Mouse (Mus musculus) heart, embryonic 16.5 days (tissue): ENCODE measurements around the gene Lama1. TPM values are rescaled to one million over a fixed set of nuclear protein-coding genes. Genes with fewer than 3 reads are reported as not detected.

ENCODE experiments used
- ATAC-seq: fragments of 200-750 bp; cut with Nextera tagmentation; replicated peaks from 2 replicates; pipeline ENCODE4 v1.8.0; 2017; ENCODE audit warnings: moderate number of reproducible peaks; ENCODE audit not compliant: insufficient read depth, low FRiP score; ENCODE audit errors: extremely low read depth
- H3K27ac ChIP-seq: fragments of 300-500 bp; sonication (generic); 2 replicates; pipeline ENCODE4 v1.5.1; 2014; ENCODE audit warnings: mild to moderate bottlenecking, low read length, control low read depth, moderate library complexity
- H3K27me3 ChIP-seq: fragments of 300-500 bp; sonication (generic); 2 replicates; pipeline ENCODE4 v1.6.1; 2014; ENCODE audit warnings: low read length, mixed read lengths; ENCODE audit not compliant: control insufficient read depth, insufficient read depth
- H3K36me3 ChIP-seq: fragments of 300-500 bp; sonication (generic); 2 replicates; pipeline ENCODE4 v1.6.1; 2014; ENCODE audit not compliant: control insufficient read depth, insufficient read depth
- H3K4me1 ChIP-seq: fragments of 300-500 bp; sonication (generic); 2 replicates; pipeline ENCODE4 v1.6.1; 2014; ENCODE audit warnings: low read length, mixed read lengths; ENCODE audit not compliant: control insufficient read depth, insufficient read depth
- H3K4me2 ChIP-seq: fragments of 300-500 bp; sonication (generic); 2 replicates; pipeline ENCODE4 v1.6.1; 2014; ENCODE audit warnings: low read depth, mild to moderate bottlenecking, control low read depth, low read length
- H3K4me3 ChIP-seq: fragments of 300-500 bp; sonication (generic); 2 replicates; pipeline ENCODE4 v1.5.1; 2014; ENCODE audit warnings: mild to moderate bottlenecking, control low read depth, low read length
- H3K9ac ChIP-seq: fragments of 300-500 bp; sonication (generic); 2 replicates; pipeline ENCODE4 v1.6.1; 2014; ENCODE audit warnings: low read length, control low read depth
- H3K9me3 ChIP-seq: fragments of 300-500 bp; sonication (generic); replicated peaks from 2 replicates; pipeline ENCODE4 v1.6.1; 2016; ENCODE audit warnings: low read length; ENCODE audit not compliant: control insufficient read depth
- WGBS: fragments of 180-500 bp; shearing (Covaris S2); extraction: QIAGEN DNeasy Blood & Tissue Kit; methylation state at CpG from one replicate; pipeline ENCODE4 v1.1.7; 2014; 5-methylcytosine and 5-hydroxymethylcytosine counted together
- polyA plus RNA-seq: library from polyadenylated mRNA; unstranded; fragments of >200 nt; fragmentation: Nextera tagmentation; extraction: Ambion mirVana; gene quantifications from 2 replicates; pipeline ENCODE4 v1.2.1, GENCODE M21; 2015

The Lama1 gene
- polyA plus RNA-seq, 1 experiment from 2014 or later: 0.54 TPM

- H3K36me3 ChIP-seq: no peaks in the 10 kb centered on the region
- H3K4me2 ChIP-seq: no peak overlapping the region
- no peaks in the 10 kb centered on the region for H3K4me1 ChIP-seq
- H3K27me3 ChIP-seq: no peaks in the 10 kb centered on the region
- no peak overlapping the region for H3K27ac ChIP-seq
- no peaks in the 10 kb centered on the region for H3K9me3 ChIP-seq
- H3K4me3 ChIP-seq: no peak overlapping the region
- no peak for ATAC-seq
- WGBS: 61% methylated on average over 4 of the region's 4 CpGs
- no peak overlapping the region for H3K9ac ChIP-seq
Observed at GRCm38 (mm10) chr17:67690689-67691088, 6.4 kb upstream of the Lama1 start.

DNA sequence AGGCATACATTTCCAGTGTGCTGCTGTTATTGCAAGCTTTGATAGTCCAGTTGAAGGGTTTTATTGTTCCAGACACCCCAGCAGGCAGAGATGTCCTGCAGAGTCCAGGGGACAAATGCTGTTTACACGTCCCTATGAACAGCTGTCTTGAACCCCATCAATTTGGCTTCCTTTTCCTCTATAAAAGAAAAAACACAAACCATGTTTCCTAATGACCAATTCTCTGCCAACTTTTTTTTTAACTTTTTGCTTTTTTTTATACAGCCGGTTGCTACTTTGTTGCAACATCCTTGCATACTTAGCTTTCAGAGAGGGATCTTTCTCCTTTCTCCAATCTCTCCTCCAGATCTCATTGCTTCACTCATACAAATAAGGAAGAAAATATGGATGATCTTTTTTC is 4.4 kb upstream of the Lama1 start:
- 55% methylated on average over 2 of the region's 2 CpGs for WGBS
- peaks cover under 1% of the 10 kb centered on the region; the same call in 1 of the 2 replicates for H3K4me1 ChIP-seq
- no peak overlapping the region for H3K27ac ChIP-seq
- H3K36me3 ChIP-seq: no peaks in the 10 kb centered on the region
- H3K9ac ChIP-seq: no peak overlapping the region
- no peak overlapping the region for H3K4me2 ChIP-seq
- no peak for ATAC-seq
- no peak overlapping the region for H3K4me3 ChIP-seq
- H3K27me3 ChIP-seq: no peaks in the 10 kb centered on the region
- H3K9me3 ChIP-seq: no peaks in the 10 kb centered on the region

DNA sequence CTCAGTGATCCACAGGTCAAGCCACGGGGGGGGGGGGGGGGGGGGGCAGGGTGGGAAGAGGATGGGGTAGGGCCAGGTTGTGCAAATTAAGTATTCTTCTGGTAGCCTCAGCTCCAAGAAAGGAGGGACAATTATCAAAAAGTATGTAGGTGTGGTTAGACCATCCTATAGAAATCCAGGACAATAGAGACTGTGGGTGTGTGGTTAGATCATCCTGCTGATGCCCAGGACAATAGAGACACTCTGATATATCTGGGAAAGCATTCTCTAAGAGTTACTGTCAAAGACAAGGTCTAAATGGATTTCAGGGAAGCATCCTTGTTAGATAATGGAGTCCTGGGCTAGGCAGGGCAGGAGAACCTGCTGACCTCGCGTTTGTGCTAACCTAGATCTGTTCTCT is 3.2 kb upstream of the Lama1 start:
- no peak overlapping the region for H3K9ac ChIP-seq
- H3K4me1 ChIP-seq: peaks cover 4% of the 10 kb centered on the region; the same call in 1 of the 2 replicates
- 71% methylated on average over 2 of the region's 3 CpGs for WGBS
- no peak overlapping the region for H3K4me3 ChIP-seq
- no peaks in the 10 kb centered on the region for H3K9me3 ChIP-seq
- no peak overlapping the region for H3K4me2 ChIP-seq
- no peaks in the 10 kb centered on the region for H3K36me3 ChIP-seq
- no peaks in the 10 kb centered on the region; the same call in 1 of the 2 replicates for H3K27me3 ChIP-seq
- H3K27ac ChIP-seq: no peak overlapping the region
- ATAC-seq: no peak

GRCm38 (mm10) chr17:67697461-67697891 is 417 bp downstream of the Lama1 start:
- Histone ChIP-seq H3K36me3 (no peaks in the 10 kb centered on the region), H3K9me3 (no peaks in the 10 kb centered on the region), H3K4me2 (peak overlapping the region; percentile 98), H3K4me3 (peak overlapping the region; percentile 69), H3K9ac (peak overlapping the region; percentile 73), H3K4me1 (peaks cover 4% of the 10 kb centered on the region; the same call in 1 of the 2 replicates), H3K27me3 (peaks cover 11% of the 10 kb centered on the region), H3K27ac (no peak overlapping the region)
- ATAC-seq: peak; percentile 71
- under 1% methylated on average over 32 of the region's 32 CpGs for WGBS

DNA sequence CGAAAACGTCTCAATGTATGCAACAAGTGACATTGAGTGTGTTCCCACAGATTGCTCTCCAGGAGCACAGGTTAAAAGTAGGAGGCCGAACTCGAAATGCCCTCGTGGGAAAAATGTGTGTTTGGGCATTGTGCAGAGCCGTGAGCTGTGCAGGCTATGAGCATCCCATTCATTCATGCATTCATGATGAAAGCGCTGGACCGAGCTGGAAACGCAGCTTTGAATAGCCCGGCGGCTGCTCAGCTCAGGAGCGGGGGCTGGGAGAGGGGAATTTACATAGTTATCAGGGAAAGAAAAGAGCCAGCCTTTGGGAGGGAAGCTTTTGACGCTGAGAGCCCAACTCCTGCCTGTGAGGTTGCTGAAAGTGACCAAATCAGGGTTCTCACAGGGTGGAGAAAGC is 1.2 kb downstream of the Lama1 start:
- H3K4me1 ChIP-seq: peaks cover 4% of the 10 kb centered on the region; the same call in 1 of the 2 replicates
- no peaks in the 10 kb centered on the region for H3K9me3 ChIP-seq
- no peak for ATAC-seq
- peak overlapping the region; percentile 98; the same call in 1 of the 2 replicates for H3K4me2 ChIP-seq
- WGBS: 4% methylated on average over 13 of the region's 13 CpGs
- H3K27ac ChIP-seq: no peak overlapping the region
- H3K4me3 ChIP-seq: no peak overlapping the region
- H3K36me3 ChIP-seq: no peaks in the 10 kb centered on the region
- no peak overlapping the region for H3K9ac ChIP-seq
- H3K27me3 ChIP-seq: peaks cover 11% of the 10 kb centered on the region

DNA sequence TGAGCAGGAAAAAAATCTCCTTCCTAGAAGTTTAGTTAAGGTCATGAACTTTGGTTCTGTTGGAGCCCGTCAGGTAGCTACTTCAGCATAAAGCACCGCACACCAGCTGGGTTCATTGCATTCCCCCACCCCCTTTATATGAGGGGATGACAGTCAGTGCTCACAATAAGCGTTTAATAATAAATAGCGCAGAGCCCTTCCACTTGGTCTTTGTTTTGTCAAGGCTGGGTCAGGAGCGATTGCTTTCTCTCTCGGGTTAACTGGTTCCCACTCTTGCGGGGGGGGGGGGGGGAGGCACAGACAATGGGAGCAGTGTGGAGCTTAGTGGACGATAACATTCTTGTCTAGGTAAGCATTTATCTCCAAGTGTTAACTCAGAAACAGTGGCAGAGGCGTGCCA is 4.7 kb downstream of the Lama1 start:
- Histone ChIP-seq H3K27me3 (peaks cover 11% of the 10 kb centered on the region), H3K9ac (no peak overlapping the region), H3K4me3 (no peak overlapping the region), H3K36me3 (no peaks in the 10 kb centered on the region), H3K9me3 (no peaks in the 10 kb centered on the region), H3K4me1 (peaks cover 4% of the 10 kb centered on the region; the same call in 1 of the 2 replicates), H3K27ac (no peak overlapping the region), H3K4me2 (no peak overlapping the region)
- no peak for ATAC-seq
- 41% methylated on average over 9 of the region's 9 CpGs for WGBS

- Histone ChIP-seq H3K27me3 (peaks cover 11% of the 10 kb centered on the region), H3K9ac (no peak overlapping the region), H3K4me3 (no peak overlapping the region), H3K36me3 (no peaks in the 10 kb centered on the region), H3K9me3 (no peaks in the 10 kb centered on the region), H3K4me2 (no peak overlapping the region), H3K27ac (no peak overlapping the region), H3K4me1 (peaks cover under 1% of the 10 kb centered on the region; the same call in 1 of the 2 replicates)
- no peak for ATAC-seq
- 46% methylated on average over 3 of the region's 3 CpGs for WGBS
Observed at GRCm38 (mm10) chr17:67702941-67703340, 5.9 kb downstream of the Lama1 start.

DNA sequence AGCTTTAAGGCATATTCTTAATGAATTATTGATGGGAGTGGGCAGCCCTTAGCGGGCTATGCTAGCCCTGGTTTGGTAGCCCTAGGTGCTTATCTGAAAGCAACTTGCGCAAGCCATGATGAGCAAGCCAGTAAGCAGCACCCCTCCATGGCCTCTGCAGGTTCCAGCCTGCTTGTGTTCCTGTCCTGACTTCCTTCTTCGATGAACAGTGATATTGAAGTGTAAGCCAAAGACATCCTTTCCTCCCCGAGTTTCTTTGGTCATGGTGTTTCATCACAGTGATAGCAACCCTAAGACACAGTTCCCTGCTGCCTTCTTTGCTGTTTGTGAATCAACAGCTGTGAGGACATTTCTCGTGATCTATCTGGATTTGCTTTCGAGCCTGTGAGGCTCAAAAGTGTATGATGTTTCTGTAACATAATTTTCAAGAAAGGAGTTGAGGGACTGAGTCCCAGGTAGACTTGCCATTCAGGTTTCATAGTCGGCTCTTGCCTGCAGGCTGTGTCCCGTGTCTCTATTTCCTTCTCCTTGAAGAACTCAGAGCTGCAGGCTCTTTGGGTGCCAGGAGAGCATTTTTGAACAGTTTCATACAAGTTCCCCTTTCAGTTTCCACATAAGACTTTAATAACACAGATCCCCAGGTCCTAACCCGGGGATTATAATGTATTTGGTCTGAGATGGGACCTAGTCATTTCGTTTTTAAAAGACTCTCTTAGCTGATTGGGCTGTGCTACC is 8.1 kb downstream of the Lama1 start:
- no peaks in the 10 kb centered on the region for H3K36me3 ChIP-seq
- no peak overlapping the region for H3K27ac ChIP-seq
- H3K4me3 ChIP-seq: no peak overlapping the region
- H3K4me2 ChIP-seq: no peak overlapping the region
- no peak overlapping the region for H3K9ac ChIP-seq
- H3K27me3 ChIP-seq: 0 out of 2 replicates have a peak, but pooled peaks cover 6% of the 10 kb centered on the region
- WGBS: 76% methylated on average over 10 of the region's 10 CpGs
- no peak for ATAC-seq
- H3K4me1 ChIP-seq: no peaks in the 10 kb centered on the region
- no peaks in the 10 kb centered on the region for H3K9me3 ChIP-seq

- Histone ChIP-seq H3K27me3 (no peaks in the 10 kb centered on the region), H3K4me1 (no peaks in the 10 kb centered on the region), H3K9ac (no peak overlapping the region), H3K36me3 (no peaks in the 10 kb centered on the region), H3K9me3 (no peaks in the 10 kb centered on the region), H3K4me2 (no peak overlapping the region), H3K27ac (no peak overlapping the region), H3K4me3 (no peak overlapping the region)
- WGBS: 71% methylated on average over 5 of the region's 5 CpGs
- ATAC-seq: no peak
Observed at GRCm38 (mm10) chr17:67706372-67706771, 9.3 kb downstream of the Lama1 start.
